8 mouse cellular contexts compared by ENCODE assay signal in genomic region chr3:90079763-90080497, GRCm38 (mm10). TPM values are rescaled to one million over a fixed set of nuclear protein-coding genes. Genes with fewer than 3 reads are reported as not detected.
A peak's percentile ranks its signal among the peaks of the same experiment; 100 is the strongest.
DNase-seq lines count a peak whose midpoint lies in the region; ATAC-seq lines count a peak whose summit lies in the region.

No protein-coding gene starts in this region.

- DNase-seq in NIH3T3 (ENCODE audit: low read depth) = peak; percentile 77
- DNase-seq in cerebellum, adult 8-10 months = peak; percentile 30
- DNase-seq in forelimb bud, embryonic 11.5 days (ENCODE audit: low read depth, low spot score) = peak; percentile 81
- peak; percentile 40 for DNase-seq in layer of hippocampus, adult 9-11 months
- DNase-seq in lung, postnatal 25 days (ENCODE audit: low spot score) = peak; percentile 86
- DNase-seq in ovary, postnatal 36 days (ENCODE audit: low spot score) = peak; percentile 70
- peak; percentile 86 to 93 for DNase-seq in thymus, postnatal 36 days

- ATAC-seq in hematopoietic stem cell, adult 5-6 weeks (replicated peaks in 1 of 2; ENCODE audit: insufficient read depth in 1 of 2, low FRiP score in 2 of 2, low TSS enrichment in 1 of 2, low read depth in 1 of 2, poor library complexity in 2 of 2, severe bottlenecking in 2 of 2) = peak; percentile 53 to 54

RNA-seq across cellular contexts. Expression of gene Tpm3, which starts 7.5 kb away (rescaled TPM):
- 892 and 993 TPM in 2 replicates for total RNA-seq in hematopoietic stem cell, adult 5-6 weeks (2017)

RNA-seq across cellular contexts. Expression of gene Nup210l, which starts 24.0 kb away (rescaled TPM):
- 0.45 and 0.88 TPM in 2 replicates for total RNA-seq in hematopoietic stem cell, adult 5-6 weeks (2017)

RNA-seq across cellular contexts. Expression of gene Ubap2l, which starts 27.5 kb away (rescaled TPM):
- 196 and 198 TPM in 2 replicates for total RNA-seq in hematopoietic stem cell, adult 5-6 weeks (2017)

RNA-seq across cellular contexts. Expression of gene 4933434E20Rik, which starts 28.5 kb away (rescaled TPM):
- total RNA-seq in hematopoietic stem cell, adult 5-6 weeks (2017) = 51.5 and 53.0 TPM in 2 replicates

Comparison
In these comparisons a context has a peak if more than half of its experiments do, and no peak if none do; other contexts are left out.
1. Peak in every context shown above with its lines: DNase-seq and ATAC-seq.
2. DNase-seq: peak in every context shown above with its lines; median percentile 90 in thymus, postnatal 36 days; 86 in lung, postnatal 25 days; 81 in forelimb bud, embryonic 11.5 days; 77 in NIH3T3; 70 in ovary, postnatal 36 days; 40 in layer of hippocampus, adult 9-11 months; 30 in cerebellum, adult 8-10 months.